Mouse (Mus musculus) thymus, adult 2 months (tissue): ENCODE measurements around the gene Araf.

Experiments
- CTCF ChIP-seq: fragments of 200-500 bp; IDR thresholded peaks from 2 replicates; pipeline ENCODE4 v1.5.1; 2012; ENCODE audit warnings: mild to moderate bottlenecking, control low read depth, low read length, moderate library complexity, borderline replicate concordance; ENCODE audit not compliant: control insufficient read depth, poor library complexity, insufficient read depth; ENCODE audit errors: extremely low read depth
- POLR2A ChIP-seq: fragments of 200-500 bp; IDR thresholded peaks from 2 replicates; pipeline ENCODE4 v1.6.1; 2012; ENCODE audit warnings: mild to moderate bottlenecking, low read length, control low read depth, moderate library complexity; ENCODE audit not compliant: control insufficient read depth, poor library complexity, insufficient read depth; ENCODE audit errors: extremely low read depth

GRCm38 (mm10) chrX:20801456-20801855 is 3.8 kb downstream of the Araf start:
- TF ChIP-seq CTCF: no peak
- TF ChIP-seq POLR2A: no peak
